Mouse (Mus musculus): ENCODE data around the gene Tmem53. TPM values are rescaled to one million over a fixed set of nuclear protein-coding genes. Genes with fewer than 3 reads are reported as not detected.

Gene Tmem53
- polyA plus RNA-seq, 1 experiment from 2014 or later: 11.3 TPM

- ATAC-seq (ENCODE audit: insufficient number of reproducible peaks, insufficient read depth, low FRiP score, low TSS enrichment): no peak
- Histone ChIP-seq H3K9me3 (no peaks in the 10 kb centered on the region), H3K4me3 (no peak overlapping the region), H3K9ac (no peak overlapping the region), H3K4me2 (replicated peaks) (no peak overlapping the region), H3K4me1 (no peaks in the 10 kb centered on the region), H3K36me3 (no peaks in the 10 kb centered on the region), H3K27ac (no peak overlapping the region), H3K27me3 (no peaks in the 10 kb centered on the region)
- 48% methylated on average over 5 of the region's 5 CpGs for WGBS
These were observed 28.8 kb upstream of the Tmem53 start for GRCm38 (mm10) chr4:117223001-117223400.

- H3K27ac ChIP-seq: no peak overlapping the region
- WGBS: 71% methylated on average over 8 of the region's 8 CpGs
- no peaks in the 10 kb centered on the region for H3K27me3 ChIP-seq
- H3K36me3 ChIP-seq: no peaks in the 10 kb centered on the region
- H3K9me3 ChIP-seq: no peaks in the 10 kb centered on the region
- peak overlapping the region; percentile 9; the same call in 1 of the 2 replicates for H3K9ac ChIP-seq
- no peak overlapping the region for H3K4me3 ChIP-seq
- H3K4me2 ChIP-seq (replicated peaks): no peak overlapping the region
- no peaks in the 10 kb centered on the region for H3K4me1 ChIP-seq
- ATAC-seq (ENCODE audit: insufficient number of reproducible peaks, insufficient read depth, low FRiP score, low TSS enrichment): no peak
These were observed 27.6 kb upstream of the Tmem53 start for GRCm38 (mm10) chr4:117224122-117224521.

- Histone ChIP-seq H3K4me1 (no peaks in the 10 kb centered on the region), H3K9me3 (no peaks in the 10 kb centered on the region), H3K27ac (no peak overlapping the region), H3K36me3 (no peaks in the 10 kb centered on the region), H3K4me2 (replicated peaks) (no peak overlapping the region), H3K9ac (no peak overlapping the region), H3K4me3 (no peak overlapping the region), H3K27me3 (no peaks in the 10 kb centered on the region)
- no peak for ATAC-seq (ENCODE audit: insufficient number of reproducible peaks, insufficient read depth, low FRiP score, low TSS enrichment)
These were observed 26.5 kb upstream of the Tmem53 start for GRCm38 (mm10) chr4:117225250-117225649.

- Histone ChIP-seq H3K4me3 (no peak overlapping the region), H3K9me3 (no peaks in the 10 kb centered on the region), H3K36me3 (no peaks in the 10 kb centered on the region), H3K27me3 (no peaks in the 10 kb centered on the region), H3K27ac (no peak overlapping the region), H3K4me2 (replicated peaks) (no peak overlapping the region), H3K4me1 (0 out of 2 replicates have a peak, but pooled peaks cover 4% of the 10 kb centered on the region), H3K9ac (no peak overlapping the region)
- no peak for ATAC-seq (ENCODE audit: insufficient number of reproducible peaks, insufficient read depth, low FRiP score, low TSS enrichment)
- 67% methylated on average over 15 of the region's 15 CpGs for WGBS
These were observed 22.2 kb upstream of the Tmem53 start for GRCm38 (mm10) chr4:117229590-117229989.

GRCm38 (mm10) chr4:117230331-117230730 lies 21.4 kb upstream of the Tmem53 start:
- no peaks in the 10 kb centered on the region for H3K27me3 ChIP-seq
- 51% methylated on average over 10 of the region's 10 CpGs for WGBS
- 0 out of 2 replicates have a peak, but pooled peaks cover 4% of the 10 kb centered on the region for H3K4me1 ChIP-seq
- no peak for ATAC-seq (ENCODE audit: insufficient number of reproducible peaks, insufficient read depth, low FRiP score, low TSS enrichment)
- H3K9ac ChIP-seq: no peak overlapping the region
- no peaks in the 10 kb centered on the region for H3K9me3 ChIP-seq
- no peak overlapping the region for H3K4me3 ChIP-seq
- H3K4me2 ChIP-seq (replicated peaks): no peak overlapping the region
- H3K27ac ChIP-seq: no peak overlapping the region
- H3K36me3 ChIP-seq: no peaks in the 10 kb centered on the region

- no peaks in the 10 kb centered on the region for H3K27me3 ChIP-seq
- ATAC-seq (ENCODE audit: insufficient number of reproducible peaks, insufficient read depth, low FRiP score, low TSS enrichment): no peak
- no peak overlapping the region for H3K4me2 ChIP-seq (replicated peaks)
- no peak overlapping the region for H3K27ac ChIP-seq
- no peaks in the 10 kb centered on the region for H3K9me3 ChIP-seq
- 87% methylated on average over 2 of the region's 2 CpGs for WGBS
- no peak overlapping the region for H3K4me3 ChIP-seq
- H3K9ac ChIP-seq: no peak overlapping the region
- H3K4me1 ChIP-seq: peaks cover 12% of the 10 kb centered on the region; the same call in 1 of the 2 replicates
- H3K36me3 ChIP-seq: no peaks in the 10 kb centered on the region
These were observed 20.5 kb upstream of the Tmem53 start for GRCm38 (mm10) chr4:117231208-117231607.

- Histone ChIP-seq H3K27ac (no peak overlapping the region), H3K36me3 (no peaks in the 10 kb centered on the region), H3K27me3 (no peaks in the 10 kb centered on the region), H3K4me2 (replicated peaks) (no peak overlapping the region), H3K4me3 (no peak overlapping the region), H3K9ac (no peak overlapping the region), H3K4me1 (peaks cover 13% of the 10 kb centered on the region; the same call in 1 of the 2 replicates), H3K9me3 (no peaks in the 10 kb centered on the region)
- 44% methylated on average over 7 of the region's 7 CpGs for WGBS
- ATAC-seq (ENCODE audit: insufficient number of reproducible peaks, insufficient read depth, low FRiP score, low TSS enrichment): no peak
These were observed 17.5 kb upstream of the Tmem53 start for GRCm38 (mm10) chr4:117234166-117234741.

GRCm38 (mm10) chr4:117235822-117236221 lies 15.9 kb upstream of the Tmem53 start:
- ATAC-seq (ENCODE audit: insufficient number of reproducible peaks, insufficient read depth, low FRiP score, low TSS enrichment): no peak
- no peaks in the 10 kb centered on the region for H3K9me3 ChIP-seq
- H3K4me2 ChIP-seq (replicated peaks): no peak overlapping the region
- no peak overlapping the region for H3K4me3 ChIP-seq
- peaks cover 13% of the 10 kb centered on the region; the same call in 1 of the 2 replicates for H3K4me1 ChIP-seq
- no peaks in the 10 kb centered on the region for H3K27me3 ChIP-seq
- no peaks in the 10 kb centered on the region for H3K36me3 ChIP-seq
- H3K27ac ChIP-seq: peak overlapping the region; percentile 75
- WGBS: 33% methylated on average over 4 of the region's 4 CpGs
- H3K9ac ChIP-seq: no peak overlapping the region

- Histone ChIP-seq H3K4me3 (no peak overlapping the region), H3K9ac (no peak overlapping the region), H3K4me2 (replicated peaks) (no peak overlapping the region), H3K9me3 (no peaks in the 10 kb centered on the region), H3K27ac (no peak overlapping the region), H3K27me3 (no peaks in the 10 kb centered on the region), H3K4me1 (peaks cover 16% of the 10 kb centered on the region; the same call in 1 of the 2 replicates), H3K36me3 (no peaks in the 10 kb centered on the region)
- ATAC-seq (ENCODE audit: insufficient number of reproducible peaks, insufficient read depth, low FRiP score, low TSS enrichment): no peak
- 51% methylated on average over 2 of the region's 2 CpGs for WGBS
These were observed 12.6 kb upstream of the Tmem53 start for GRCm38 (mm10) chr4:117239153-117239552.

GRCm38 (mm10) chr4:117240867-117241266 lies 10.9 kb upstream of the Tmem53 start:
- Histone ChIP-seq H3K4me2 (replicated peaks) (no peak overlapping the region), H3K9ac (no peak overlapping the region), H3K36me3 (no peaks in the 10 kb centered on the region), H3K4me3 (no peak overlapping the region), H3K27me3 (no peaks in the 10 kb centered on the region), H3K27ac (no peak overlapping the region), H3K4me1 (peaks cover 8% of the 10 kb centered on the region; the same call in 1 of the 2 replicates), H3K9me3 (no peaks in the 10 kb centered on the region)
- 81% methylated on average over 6 of the region's 6 CpGs for WGBS
- ATAC-seq (ENCODE audit: insufficient number of reproducible peaks, insufficient read depth, low FRiP score, low TSS enrichment): no peak

GRCm38 (mm10) chr4:117250982-117251381 lies 769 bp upstream of the Tmem53 start:
- H3K27ac ChIP-seq: no peak overlapping the region
- no peak overlapping the region; the same call in 1 of the 2 replicates for H3K4me3 ChIP-seq
- no peaks in the 10 kb centered on the region for H3K36me3 ChIP-seq
- no peaks in the 10 kb centered on the region for H3K9me3 ChIP-seq
- no peak overlapping the region for H3K4me2 ChIP-seq (replicated peaks)
- WGBS: 81% methylated on average over 1 of the region's 1 CpGs
- H3K27me3 ChIP-seq: no peaks in the 10 kb centered on the region
- ATAC-seq (ENCODE audit: insufficient number of reproducible peaks, insufficient read depth, low FRiP score, low TSS enrichment): 0 out of 2 replicates have a peak, but pooled peaks have one; percentile 1
- H3K4me1 ChIP-seq: peaks cover 25% of the 10 kb centered on the region
- H3K9ac ChIP-seq: no peak overlapping the region

GRCm38 (mm10) chr4:117252351-117252750 lies 600 bp downstream of the Tmem53 start:
- peak overlapping the region; percentile 88 for H3K27ac ChIP-seq
- 7% methylated on average over 5 of the region's 5 CpGs for whole genome bisulfite sequencing
- peak; percentile 26; the same call in 1 of the 2 replicates for ATAC-seq (ENCODE audit: insufficient number of reproducible peaks, insufficient read depth, low FRiP score, low TSS enrichment)
- H3K9ac ChIP-seq: peak overlapping the region; percentile 58; the same call in 1 of the 2 replicates
- H3K36me3 ChIP-seq: no peaks in the 10 kb centered on the region
- H3K4me2 ChIP-seq (replicated peaks): peak overlapping the region; percentile 61
- H3K4me1 ChIP-seq: peaks cover 25% of the 10 kb centered on the region
- H3K4me3 ChIP-seq: peak overlapping the region; percentile 62
- no peaks in the 10 kb centered on the region for H3K9me3 ChIP-seq
- H3K27me3 ChIP-seq: no peaks in the 10 kb centered on the region
